Mouse (Mus musculus): ENCODE results near the gene Gm49321. TPM values are rescaled to one million over a fixed set of nuclear protein-coding genes. Genes with fewer than 3 reads are reported as not detected.

Gm49321 gene
- total RNA-seq, 2 experiments from 2014 or later, result 3.7 to 7.0 TPM

- no peak for DNase-seq
- intact Hi-C loops (cut with DNase I), result loop anchor here (5.0 kb wide), 1 partner anchor 48 kb away; no protein-coding TSS in a partner anchor
Measured at GRCm38 (mm10) chr12:73934528-73934927, 2.9 kb upstream of the Gm49321 start.

GRCm38 (mm10) chr12:73939542-73939941, 2.1 kb downstream of the Gm49321 start:
- peak in 1 of 2 experiments; percentile 19 for DNase-seq
- intact Hi-C loops (cut with DNase I), result no loop called here

- intact Hi-C loops (cut with DNase I), result no loop called here
- no peak for DNase-seq
Measured at GRCm38 (mm10) chr12:73948415-73948814, 11.0 kb downstream of the Gm49321 start.

- intact Hi-C loops (cut with DNase I), result loop anchor here (5.0 kb wide), 1 partner anchor 37 kb away; no protein-coding TSS in a partner anchor
- peak; percentile 48 to 50 for DNase-seq
Measured at GRCm38 (mm10) chr12:73949318-73950058, 12.0 kb downstream of the Gm49321 start.

- intact Hi-C loops (cut with DNase I), result loop anchor here (5.0 kb wide), 1 partner anchor 41 kb away; no protein-coding TSS in a partner anchor
- peak in 1 of 2 experiments; percentile 27 for DNase-seq
Measured at GRCm38 (mm10) chr12:73952879-73953278, 15.4 kb downstream of the Gm49321 start.

GRCm38 (mm10) chr12:73953420-73954186, 16.1 kb downstream of the Gm49321 start:
- no peak for DNase-seq
- intact Hi-C loops (cut with DNase I), result loop anchor here (5.0 kb wide), 1 partner anchor 41 kb away; no protein-coding TSS in a partner anchor

GRCm38 (mm10) chr12:73954785-73955184, 17.3 kb downstream of the Gm49321 start:
- intact Hi-C loops (cut with DNase I), result loop anchor here (5.0 kb wide), 1 partner anchor 42 kb away; no protein-coding TSS in a partner anchor
- no peak for DNase-seq

- intact Hi-C loops (cut with DNase I), result no loop called here
- no peak for DNase-seq
Measured at GRCm38 (mm10) chr12:73957676-73958075, 20.2 kb downstream of the Gm49321 start.

GRCm38 (mm10) chr12:73958830-73959229, 21.4 kb downstream of the Gm49321 start:
- intact Hi-C loops (cut with DNase I), result no loop called here
- no peak for DNase-seq

- intact Hi-C loops (cut with DNase I), result no loop called here
Measured at GRCm38 (mm10) chr12:73964291-73965281, 27.1 kb downstream of the Gm49321 start, which contains the start of gene Snapc1. Gene Snapc1 (plus strand): TSS chr12:73964481.

GRCm38 (mm10) chr12:73969142-73969541, 31.7 kb downstream of the Gm49321 start:
- intact Hi-C loops (cut with DNase I), result no loop called here
- no peak for DNase-seq

More at GRCm38 (mm10) chr12:73964291-73965281, 27.1 kb downstream of the Gm49321 start, which contains the start of gene Snapc1:
- DNase-seq, result peak; percentile 96 to 97

- intact Hi-C loops (cut with DNase I), result no loop called here
- no peak for DNase-seq
Measured at GRCm38 (mm10) chr12:73974584-73974983, 37.1 kb downstream of the Gm49321 start.

- intact Hi-C loops (cut with DNase I), result no loop called here
- no peak for DNase-seq
Measured at GRCm38 (mm10) chr12:73978144-73978543, 40.7 kb downstream of the Gm49321 start.

GRCm38 (mm10) chr12:73979667-73980066, 42.2 kb downstream of the Gm49321 start:
- intact Hi-C loops (cut with DNase I), result loop anchor here (5.0 to 10.0 kb wide), 2 partner anchors 47 to 275 kb away; no protein-coding TSS in a partner anchor
- DNase-seq, result no peak

GRCm38 (mm10) chr12:73982533-73982932, 45.1 kb downstream of the Gm49321 start:
- DNase-seq, result peak; percentile 55 to 68
- intact Hi-C loops (cut with DNase I), result loop anchor here (5.0 to 10.0 kb wide), 2 partner anchors 50 to 278 kb away; no protein-coding TSS in a partner anchor

GRCm38 (mm10) chr12:73986299-73986698, 48.8 kb downstream of the Gm49321 start:
- DNase-seq, result no peak
- intact Hi-C loops (cut with DNase I), result loop anchor here (10.0 kb wide), 1 partner anchor 281 kb away; no protein-coding TSS in a partner anchor

GRCm38 (mm10) chr12:73988393-73989008, 51.0 kb downstream of the Gm49321 start:
- intact Hi-C loops (cut with DNase I), result loop anchor here (10.0 kb wide), 1 partner anchor 284 kb away; no protein-coding TSS in a partner anchor
- DNase-seq, result no peak

GRCm38 (mm10) chr12:73989594-73989993, 52.1 kb downstream of the Gm49321 start:
- peak; percentile 49 to 65 for DNase-seq
- intact Hi-C loops (cut with DNase I), result loop anchor here (10.0 kb wide), 1 partner anchor 285 kb away; no protein-coding TSS in a partner anchor

GRCm38 (mm10) chr12:73996906-73997296, 59.4 kb downstream of the Gm49321 start:
- intact Hi-C loops (cut with DNase I), result no loop called here
- DNase-seq, result no peak

Measured in heart, postnatal 36 days (tissue).